Mouse (Mus musculus): ENCODE results near the gene Prrx1.

DNA sequence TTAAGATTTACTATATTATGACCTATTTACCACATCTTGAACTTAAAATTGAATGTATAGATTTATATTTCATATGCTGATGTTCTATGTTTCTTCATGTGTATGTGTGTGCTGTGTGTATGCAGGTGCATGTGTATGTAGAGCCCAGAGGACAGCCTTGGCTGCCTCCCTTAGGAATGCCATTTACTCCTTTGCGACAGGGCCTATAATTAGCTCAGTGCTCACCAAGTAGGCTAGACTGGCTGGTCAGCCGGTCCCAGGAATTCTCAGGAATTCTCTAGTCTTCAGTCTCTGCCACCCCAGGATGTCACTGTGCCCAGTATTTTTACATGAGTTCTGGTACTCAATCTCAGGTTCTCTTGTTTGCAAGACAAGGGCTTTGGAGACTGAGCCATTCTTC, 13.8 kb upstream of the Prrx1 start:
- TF ChIP-seq CTCF (IDR thresholded peaks at IDR 0.05; ENCODE audit: borderline replicate concordance, control insufficient read depth, extremely low read depth, insufficient read depth, low read length, poor library complexity) (no peak), POLR2A (IDR thresholded peaks at IDR 0.05; ENCODE audit: control insufficient read depth, extremely low read depth, insufficient read depth, low read length, poor library complexity) (no peak)
